Comparison of ENCODE assay signal across 10 mouse cellular contexts in genomic region chr16:57496437-57497173, GRCm38 (mm10).
DNase-seq lines count a peak whose midpoint lies in the region; ATAC-seq lines count a peak whose summit lies in the region.
"Had no signal": no experiment of that assay in that cellular context is flagged by ENCODE, and none has a peak within 500 bp of the region (broad histone marks: within the 10 kb centered on the region; RNA-seq: fewer than 3 reads in every experiment).

No protein-coding gene starts in this region.

- intact Hi-C loops in heart, postnatal 36 days (cut with DNase I): no loop called here

- WGBS in heart, embryonic 13.5 days: 54% methylated on average over 10 of the region's 10 CpGs
- 58% methylated on average over 10 of the region's 10 CpGs for WGBS in embryonic facial prominence, embryonic 12.5 days
- WGBS in hindbrain, embryonic 13.5 days: 37% methylated on average over 10 of the region's 10 CpGs
- WGBS in midbrain, embryonic 15.5 days: 42% methylated on average over 10 of the region's 10 CpGs

- no peak overlapping the region for H3K9ac ChIP-seq in heart, embryonic 13.5 days
- no peak overlapping the region for H3K9ac ChIP-seq in embryonic facial prominence, embryonic 12.5 days
- H3K9ac ChIP-seq in hindbrain, embryonic 13.5 days: no peak overlapping the region
- no peak overlapping the region for H3K9ac ChIP-seq in midbrain, embryonic 15.5 days
- H3K9ac ChIP-seq: liver, embryonic 15.5 days had no signal

- H3K27ac ChIP-seq in heart, embryonic 13.5 days (replicated peaks): peak overlapping the region; percentile 51
- H3K27ac ChIP-seq in embryonic facial prominence, embryonic 12.5 days: peak overlapping the region; percentile 43; the same call in 1 of the 2 replicates
- H3K27ac ChIP-seq in hindbrain, embryonic 13.5 days: peak overlapping the region; percentile 13; the same call in 1 of the 2 replicates
- H3K27ac ChIP-seq in midbrain, embryonic 15.5 days: no peak overlapping the region
- H3K27ac ChIP-seq: liver, embryonic 15.5 days had no signal

- no peak for ATAC-seq in heart, embryonic 13.5 days (ENCODE audit: extremely low read depth, insufficient number of reproducible peaks, low FRiP score, low TSS enrichment)
- no peak for ATAC-seq in embryonic facial prominence, embryonic 12.5 days (ENCODE audit: insufficient number of reproducible peaks, insufficient read depth, low FRiP score, low TSS enrichment)
- ATAC-seq in hindbrain, embryonic 13.5 days (ENCODE audit: low FRiP score): peak; percentile 85
- ATAC-seq in midbrain, embryonic 15.5 days (replicated peaks): peak; percentile 83

- DNase-seq in heart, postnatal 36 days: no peak
- no peak for DNase-seq in embryo, embryonic 10.5 days (ENCODE audit: low spot score)
- no peak for DNase-seq in yolk sac, embryonic 10.5 days (ENCODE audit: low spot score)
- DNase-seq in adrenal gland, postnatal 10 days: no peak
- DNase-seq: cerebellum, adult 11-12 months had no signal

- no peak overlapping the region for H3K4me3 ChIP-seq in heart, embryonic 13.5 days
- H3K4me3 ChIP-seq in embryonic facial prominence, embryonic 12.5 days: no peak overlapping the region
- H3K4me3 ChIP-seq in hindbrain, embryonic 13.5 days: no peak overlapping the region
- H3K4me3 ChIP-seq in midbrain, embryonic 15.5 days: no peak overlapping the region
- H3K4me3 ChIP-seq: liver, embryonic 15.5 days had no signal

- no peaks in the 10 kb centered on the region for H3K36me3 ChIP-seq in heart, embryonic 13.5 days
- no peaks in the 10 kb centered on the region for H3K36me3 ChIP-seq in embryonic facial prominence, embryonic 12.5 days
- no peaks in the 10 kb centered on the region for H3K36me3 ChIP-seq in hindbrain, embryonic 13.5 days
- no peaks in the 10 kb centered on the region for H3K36me3 ChIP-seq in midbrain, embryonic 15.5 days (replicated peaks)
- H3K36me3 ChIP-seq: liver, embryonic 15.5 days had no signal

- H3K4me1 ChIP-seq in heart, embryonic 13.5 days: peaks cover 30% of the 10 kb centered on the region
- no peaks in the 10 kb centered on the region for H3K4me1 ChIP-seq in embryonic facial prominence, embryonic 12.5 days
- peaks cover 10% of the 10 kb centered on the region; the same call in 1 of the 2 replicates for H3K4me1 ChIP-seq in hindbrain, embryonic 13.5 days (replicated peaks)
- no peaks in the 10 kb centered on the region; the same call in 1 of the 2 replicates for H3K4me1 ChIP-seq in midbrain, embryonic 15.5 days
- H3K4me1 ChIP-seq: liver, embryonic 15.5 days had no signal

- H3K9me3 ChIP-seq in heart, embryonic 13.5 days: no peaks in the 10 kb centered on the region
- H3K9me3 ChIP-seq in embryonic facial prominence, embryonic 12.5 days: no peaks in the 10 kb centered on the region
- H3K9me3 ChIP-seq in hindbrain, embryonic 13.5 days: no peaks in the 10 kb centered on the region
- no peaks in the 10 kb centered on the region for H3K9me3 ChIP-seq in midbrain, embryonic 15.5 days
- H3K9me3 ChIP-seq: liver, embryonic 15.5 days had no signal

- no peak overlapping the region for H3K4me2 ChIP-seq in heart, embryonic 13.5 days
- no peak overlapping the region for H3K4me2 ChIP-seq in embryonic facial prominence, embryonic 12.5 days (replicated peaks)
- H3K4me2 ChIP-seq in hindbrain, embryonic 13.5 days: no peak overlapping the region
- H3K4me2 ChIP-seq in midbrain, embryonic 15.5 days: no peak overlapping the region
- H3K4me2 ChIP-seq: liver, embryonic 15.5 days had no signal

- no peaks in the 10 kb centered on the region for H3K27me3 ChIP-seq in heart, embryonic 13.5 days (replicated peaks)
- no peaks in the 10 kb centered on the region for H3K27me3 ChIP-seq in embryonic facial prominence, embryonic 12.5 days
- 0 out of 2 replicates have a peak, but pooled peaks cover 3% of the 10 kb centered on the region for H3K27me3 ChIP-seq in hindbrain, embryonic 13.5 days
- no peaks in the 10 kb centered on the region for H3K27me3 ChIP-seq in midbrain, embryonic 15.5 days (replicated peaks)
- H3K27me3 ChIP-seq: liver, embryonic 15.5 days had no signal

Comparison
In these comparisons a context has a peak if more than half of its experiments do, and no peak if none do; other contexts are left out.
1. ATAC-seq: peak in hindbrain, embryonic 13.5 days (single experiment) and midbrain, embryonic 15.5 days (single experiment); none in heart, embryonic 13.5 days (single experiment) and embryonic facial prominence, embryonic 12.5 days (single experiment).